Mouse (Mus musculus) midbrain, postnatal 0 days (tissue): Measurements from ENCODE around the gene Plscr5. TPM values are rescaled to one million over a fixed set of nuclear protein-coding genes. Genes with fewer than 3 reads are reported as not detected.

Source experiments
- ATAC-seq: fragments of 200-750 bp; cut with Nextera tagmentation; 2 replicates; pipeline ENCODE4 v1.8.0; 2017; ENCODE audit warnings: moderate number of reproducible peaks, mild to moderate bottlenecking, moderate TSS enrichment, moderate library complexity; ENCODE audit not compliant: low FRiP score
- DNase-seq: peaks from one replicate; pipeline ENCODE4 v3.0.0-alpha.2; 2015; ENCODE audit warnings: low spot score
- H3K27ac ChIP-seq: fragments of 300-500 bp; sonication (generic); 2 replicates; pipeline ENCODE4 v1.5.1; 2014; ENCODE audit warnings: low read depth, mild to moderate bottlenecking, low read length, mixed read lengths
- H3K27me3 ChIP-seq: fragments of 300-500 bp; sonication (generic); 2 replicates; pipeline ENCODE4 v1.6.1; 2014; ENCODE audit warnings: low read length, control low read depth, mixed read lengths; ENCODE audit not compliant: insufficient read depth
- H3K36me3 ChIP-seq: fragments of 300-500 bp; sonication (generic); 2 replicates; pipeline ENCODE4 v1.6.1; 2014; ENCODE audit warnings: low read length, control low read depth, mixed read lengths; ENCODE audit not compliant: insufficient read depth
- H3K4me1 ChIP-seq: fragments of 300-500 bp; sonication (generic); 2 replicates; pipeline ENCODE4 v1.6.1; 2014; ENCODE audit warnings: mild to moderate bottlenecking, control low read depth, antibody characterized with exemption, low read length, mixed read lengths; ENCODE audit not compliant: insufficient read depth
- H3K4me2 ChIP-seq: fragments of 300-500 bp; sonication (generic); 2 replicates; pipeline ENCODE4 v1.6.1; 2014; ENCODE audit warnings: low read depth, mild to moderate bottlenecking, low read length, mixed read lengths; ENCODE audit not compliant: poor library complexity, severe bottlenecking
- H3K4me3 ChIP-seq: fragments of 300-500 bp; sonication (generic); 2 replicates; pipeline ENCODE4 v1.5.1; 2014; ENCODE audit warnings: low read depth, mild to moderate bottlenecking, low read length, moderate library complexity
- H3K9ac ChIP-seq: fragments of 300-500 bp; sonication (generic); replicated peaks from 2 replicates; pipeline ENCODE4 v1.6.1; 2014; ENCODE audit warnings: mild to moderate bottlenecking, low read length, moderate library complexity, mixed read lengths; ENCODE audit not compliant: poor library complexity, severe bottlenecking
- H3K9me3 ChIP-seq: fragments of 300-500 bp; sonication (generic); 2 replicates; pipeline ENCODE4 v1.6.1; 2016; ENCODE audit warnings: low read length, control low read depth
- CTCF ChIP-seq: IDR thresholded peaks from 2 replicates; pipeline ENCODE4 v1.5.1; 2016; ENCODE audit warnings: antibody characterized with exemption, mild to moderate bottlenecking
- WGBS: fragments of 180-500 bp; shearing (Covaris S2); extraction: QIAGEN DNeasy Blood & Tissue Kit; methylation state at CpG from one replicate; pipeline ENCODE4 v1.1.7; 2014; 5-methylcytosine and 5-hydroxymethylcytosine counted together
- polyA plus RNA-seq: library from polyadenylated mRNA; unstranded; fragments of >200 nt; fragmentation: Nextera tagmentation; extraction: Ambion mirVana; gene quantifications from 2 replicates; pipeline ENCODE4 v1.2.1, GENCODE M21; 2015
- total RNA-seq: library from RNA; depleted of rRNA; stranded (reverse); fragments of >200 nt; gene quantifications from 2 replicates; pipeline ENCODE4 v1.2.3, GENCODE M21; 2014

Plscr5 gene
- total and polyA plus RNA-seq, 2 experiments from 2014 or later: 0.85 TPM; not detected in 1

DNA sequence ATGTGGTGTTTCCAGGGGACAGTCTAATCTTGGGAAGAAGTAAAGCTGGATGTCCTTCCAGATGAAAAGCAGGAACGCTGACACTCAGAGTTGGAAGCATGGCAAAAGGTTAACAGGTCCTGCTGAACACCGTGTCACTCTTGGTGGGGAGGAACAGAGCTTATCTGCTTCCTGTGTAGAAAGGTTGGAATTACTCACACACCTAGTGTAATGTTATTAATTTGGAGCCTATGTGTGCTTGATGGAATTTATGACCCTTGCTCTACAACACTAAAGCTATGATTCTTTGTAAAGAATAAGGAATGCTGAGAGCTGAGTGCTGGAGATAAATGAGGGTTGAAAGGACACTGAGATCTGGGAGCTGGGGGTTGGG lies 37.1 kb downstream of the Plscr5 start:
- no peak for DNase-seq
- TF ChIP-seq CTCF: no peak
- ATAC-seq: no peak
- no peaks in the 10 kb centered on the region for H3K9me3 ChIP-seq
- 84% methylated on average over 2 of the region's 2 CpGs for WGBS
- H3K36me3 ChIP-seq: no peaks in the 10 kb centered on the region
- H3K4me1 ChIP-seq: no peaks in the 10 kb centered on the region
- H3K9ac ChIP-seq: no peak overlapping the region
- no peak overlapping the region for H3K4me2 ChIP-seq
- H3K4me3 ChIP-seq: no peak overlapping the region
- no peaks in the 10 kb centered on the region for H3K27me3 ChIP-seq
- no peak overlapping the region for H3K27ac ChIP-seq

- Histone ChIP-seq H3K4me1 (no peaks in the 10 kb centered on the region), H3K27me3 (no peaks in the 10 kb centered on the region), H3K4me2 (no peak overlapping the region), H3K36me3 (no peaks in the 10 kb centered on the region), H3K9ac (no peak overlapping the region), H3K9me3 (no peaks in the 10 kb centered on the region), H3K27ac (no peak overlapping the region), H3K4me3 (no peak overlapping the region)
- no peak for DNase-seq
- no peak for TF ChIP-seq CTCF
- no peak for ATAC-seq
- WGBS: 90% methylated on average over 11 of the region's 11 CpGs
Measured at GRCm38 (mm10) chr9:92234901-92235458, 42.2 kb downstream of the Plscr5 start.

GRCm38 (mm10) chr9:92248773-92249446 lies 56.2 kb downstream of the Plscr5 start:
- Histone ChIP-seq H3K9ac (no peak overlapping the region), H3K4me1 (no peaks in the 10 kb centered on the region), H3K27ac (no peak overlapping the region), H3K4me2 (no peak overlapping the region), H3K4me3 (no peak overlapping the region), H3K36me3 (no peaks in the 10 kb centered on the region), H3K9me3 (no peaks in the 10 kb centered on the region), H3K27me3 (no peaks in the 10 kb centered on the region)
- ATAC-seq (no peak), DNase-seq (no peak)
- 82% methylated on average over 7 of the region's 7 CpGs for WGBS
- no peak for TF ChIP-seq CTCF

DNA sequence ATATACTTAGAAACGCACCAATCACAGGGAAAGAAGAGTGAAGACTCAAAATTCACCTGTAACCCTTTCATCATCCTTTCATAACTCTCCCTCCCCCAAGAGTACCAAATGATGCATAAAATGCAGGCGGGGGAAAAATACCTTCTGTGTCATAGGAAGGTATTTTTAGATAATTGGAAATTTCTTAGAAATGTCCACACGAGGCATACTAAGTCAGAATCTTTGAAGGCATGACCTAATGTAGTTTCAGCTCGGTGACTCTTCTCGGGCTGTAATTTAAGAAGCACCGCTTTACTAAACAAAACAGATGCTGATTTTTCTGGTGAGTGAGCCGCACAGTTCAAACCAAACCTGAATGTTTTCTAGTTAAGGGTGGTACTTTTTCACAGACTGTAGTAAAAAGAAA lies 56.7 kb downstream of the Plscr5 start, which contains the start of gene Plscr1:
Gene Plscr1 (plus strand): TSS at position 304 of the 406 bp plus-strand sequence.
- Histone ChIP-seq H3K9ac (peak within 1 kb of the TSS; percentile 62), H3K36me3 (no peaks in the 10 kb centered on the region), H3K4me2 (peak within 1 kb of the TSS; percentile 92), H3K4me1 (no peaks in the 10 kb centered on the region), H3K9me3 (no peaks in the 10 kb centered on the region), H3K4me3 (peak within 1 kb of the TSS; percentile 59), H3K27ac (peak within 1 kb of the TSS; percentile 59), H3K27me3 (no peaks in the 10 kb centered on the region)
- ATAC-seq: 0 out of 2 replicates have a peak, but pooled peaks have one; percentile 8
- DNase-seq: no peak
- 36% methylated on average over 7 of the region's 7 CpGs for WGBS
- TF ChIP-seq CTCF: no peak

GRCm38 (mm10) chr9:92249987-92250772 lies 57.4 kb downstream of the Plscr5 start:
- WGBS: under 1% methylated on average over 38 of the region's 40 CpGs
- Histone ChIP-seq H3K27me3 (no peaks in the 10 kb centered on the region), H3K4me2 (peak overlapping the region; percentile 92), H3K36me3 (no peaks in the 10 kb centered on the region), H3K4me3 (peak overlapping the region; percentile 59), H3K27ac (peak overlapping the region; percentile 59), H3K9me3 (no peaks in the 10 kb centered on the region), H3K9ac (peak overlapping the region; percentile 62), H3K4me1 (no peaks in the 10 kb centered on the region)
- DNase-seq: peak; percentile 79
- ATAC-seq: peak; percentile 88
- peak; percentile 17; the same call in 1 of the 2 replicates for TF ChIP-seq CTCF

- no peak for ATAC-seq
- H3K4me1 ChIP-seq: no peaks in the 10 kb centered on the region
- no peaks in the 10 kb centered on the region for H3K27me3 ChIP-seq
- H3K9me3 ChIP-seq: no peaks in the 10 kb centered on the region
- H3K36me3 ChIP-seq: no peaks in the 10 kb centered on the region
- no peak for DNase-seq
- no peak for TF ChIP-seq CTCF
- H3K4me2 ChIP-seq: no peak overlapping the region
- no peak overlapping the region for H3K27ac ChIP-seq
- WGBS: 78% methylated on average over 5 of the region's 5 CpGs
- H3K4me3 ChIP-seq: no peak overlapping the region
- no peak overlapping the region for H3K9ac ChIP-seq
Measured at GRCm38 (mm10) chr9:92252718-92253117, 60.0 kb downstream of the Plscr5 start.
